Mouse (Mus musculus) thymus, adult 2 months (tissue): ENCODE measurements at regions not wholly inside any gene's neighbourhood (a gene's known extent, or its start where the extent isn't known, plus 50 kb on each side); places are given as distances from the start of the nearest gene placed in this dataset.
"Not testable (repeated sequence)": the region's sequence is repeated elsewhere in the genome, so short reads cannot be mapped to it uniquely, and the experiment has no call there.

Experiments
- DNase-seq: peaks from one replicate; pipeline ENCODE4 v3.0.0; 2021
- H3K27ac ChIP-seq: fragments of 200-500 bp; 2 replicates; pipeline ENCODE4 v1.5.1; 2012; ENCODE audit warnings: low read length, control low read depth; ENCODE audit not compliant: control insufficient read depth, insufficient read depth
- H3K27me3 ChIP-seq: fragments of 200-500 bp; 2 replicates; pipeline ENCODE4 v1.6.1; 2012; ENCODE audit warnings: mild to moderate bottlenecking, low read length, moderate library complexity, mixed read lengths; ENCODE audit not compliant: control insufficient read depth, insufficient read depth
- H3K36me3 ChIP-seq: fragments of 200-500 bp; 2 replicates; pipeline ENCODE4 v1.6.1; 2012; ENCODE audit warnings: mild to moderate bottlenecking, low read length, moderate library complexity; ENCODE audit not compliant: control insufficient read depth, insufficient read depth
- H3K4me1 ChIP-seq: fragments of 200-500 bp; replicated peaks from 2 replicates; pipeline ENCODE4 v1.6.1; 2012; ENCODE audit warnings: low read length; ENCODE audit not compliant: control insufficient read depth, insufficient read depth
- H3K4me3 ChIP-seq: fragments of 200-500 bp; 2 replicates; pipeline ENCODE4 v1.5.1; 2012; ENCODE audit warnings: mild to moderate bottlenecking, low read length, control low read depth, moderate library complexity; ENCODE audit not compliant: control insufficient read depth, insufficient read depth
- CTCF ChIP-seq: fragments of 200-500 bp; IDR thresholded peaks from 2 replicates; pipeline ENCODE4 v1.5.1; 2012; ENCODE audit warnings: mild to moderate bottlenecking, control low read depth, low read length, moderate library complexity, borderline replicate concordance; ENCODE audit not compliant: control insufficient read depth, poor library complexity, insufficient read depth; ENCODE audit errors: extremely low read depth
- POLR2A ChIP-seq: fragments of 200-500 bp; IDR thresholded peaks from 2 replicates; pipeline ENCODE4 v1.6.1; 2012; ENCODE audit warnings: mild to moderate bottlenecking, low read length, control low read depth, moderate library complexity; ENCODE audit not compliant: control insufficient read depth, poor library complexity, insufficient read depth; ENCODE audit errors: extremely low read depth
- WGBS: fragments of 180-500 bp; shearing (Covaris S2); methylation state at CpG from one replicate; pipeline ENCODE4 v1.1.7; 2018; 5-methylcytosine and 5-hydroxymethylcytosine counted together

DNA sequence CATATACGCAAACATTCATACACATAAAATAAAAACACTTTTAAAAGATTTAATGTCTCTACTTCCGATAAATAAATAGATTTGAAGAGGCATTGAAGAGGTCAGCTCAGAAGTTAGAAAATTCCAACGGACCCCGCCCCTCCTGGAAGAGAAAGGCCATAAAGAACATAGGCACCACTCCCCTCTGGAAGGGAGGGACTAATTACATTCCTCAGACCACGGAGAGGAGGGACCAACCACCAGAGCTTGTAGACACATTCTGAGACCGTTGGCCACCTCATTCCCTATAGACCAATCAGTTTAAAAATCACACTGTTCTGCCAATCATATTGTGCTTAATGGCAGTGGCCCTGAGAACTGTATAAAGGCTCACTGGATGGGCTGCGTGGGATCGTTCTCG is 71.0 kb upstream of the Tbl1xr1 start:
- DNase-seq = no peak
- Histone ChIP-seq H3K27ac (no peak overlapping the region), H3K36me3 (no peaks in the 10 kb centered on the region), H3K4me3 (no peak overlapping the region), H3K4me1 (0 out of 2 replicates have a peak, but pooled peaks cover 3% of the 10 kb centered on the region), H3K27me3 (no peaks in the 10 kb centered on the region)
- TF ChIP-seq CTCF (no peak), POLR2A (no peak)
- 95% methylated on average over 9 of the region's 9 CpGs for WGBS

- WGBS = 98% methylated on average over 1 of the region's 1 CpGs
- no peak overlapping the region for H3K27ac ChIP-seq
- no peak overlapping the region for H3K4me3 ChIP-seq
- TF ChIP-seq POLR2A = no peak
- TF ChIP-seq CTCF = no peak
- no peaks in the 10 kb centered on the region for H3K36me3 ChIP-seq
- no peak for DNase-seq
- H3K4me1 ChIP-seq = 0 out of 2 replicates have a peak, but pooled peaks cover 3% of the 10 kb centered on the region
- no peaks in the 10 kb centered on the region for H3K27me3 ChIP-seq
These were observed 70.3 kb upstream of the Tbl1xr1 start for GRCm38 (mm10) chr3:22006113-22006512.

GRCm38 (mm10) chr3:22006651-22007050 is 69.8 kb upstream of the Tbl1xr1 start:
- no peak for DNase-seq
- Histone ChIP-seq H3K4me3 (no peak overlapping the region), H3K27ac (no peak overlapping the region), H3K4me1 (0 out of 2 replicates have a peak, but pooled peaks cover 3% of the 10 kb centered on the region), H3K27me3 (no peaks in the 10 kb centered on the region), H3K36me3 (no peaks in the 10 kb centered on the region)
- 97% methylated on average over 2 of the region's 2 CpGs for WGBS
- no peak for TF ChIP-seq POLR2A
- no peak for TF ChIP-seq CTCF

- Histone ChIP-seq H3K4me3 (no peak overlapping the region), H3K36me3 (no peaks in the 10 kb centered on the region), H3K27ac (no peak overlapping the region), H3K4me1 (0 out of 2 replicates have a peak, but pooled peaks cover 3% of the 10 kb centered on the region), H3K27me3 (no peaks in the 10 kb centered on the region)
- 97% methylated on average over 5 of the region's 5 CpGs for WGBS
- no peak for TF ChIP-seq CTCF
- no peak for TF ChIP-seq POLR2A
- DNase-seq = no peak
These were observed 68.7 kb upstream of the Tbl1xr1 start for GRCm38 (mm10) chr3:22007736-22008135.

- Histone ChIP-seq H3K36me3 (no peaks in the 10 kb centered on the region), H3K27ac (no peak overlapping the region), H3K4me3 (no peak overlapping the region), H3K27me3 (no peaks in the 10 kb centered on the region), H3K4me1 (0 out of 2 replicates have a peak, but pooled peaks cover 3% of the 10 kb centered on the region)
- 61% methylated on average over 5 of the region's 5 CpGs for WGBS
- no peak for DNase-seq
- TF ChIP-seq CTCF (no peak), POLR2A (no peak)
These were observed 68.0 kb upstream of the Tbl1xr1 start for GRCm38 (mm10) chr3:22008432-22008831.

DNA sequence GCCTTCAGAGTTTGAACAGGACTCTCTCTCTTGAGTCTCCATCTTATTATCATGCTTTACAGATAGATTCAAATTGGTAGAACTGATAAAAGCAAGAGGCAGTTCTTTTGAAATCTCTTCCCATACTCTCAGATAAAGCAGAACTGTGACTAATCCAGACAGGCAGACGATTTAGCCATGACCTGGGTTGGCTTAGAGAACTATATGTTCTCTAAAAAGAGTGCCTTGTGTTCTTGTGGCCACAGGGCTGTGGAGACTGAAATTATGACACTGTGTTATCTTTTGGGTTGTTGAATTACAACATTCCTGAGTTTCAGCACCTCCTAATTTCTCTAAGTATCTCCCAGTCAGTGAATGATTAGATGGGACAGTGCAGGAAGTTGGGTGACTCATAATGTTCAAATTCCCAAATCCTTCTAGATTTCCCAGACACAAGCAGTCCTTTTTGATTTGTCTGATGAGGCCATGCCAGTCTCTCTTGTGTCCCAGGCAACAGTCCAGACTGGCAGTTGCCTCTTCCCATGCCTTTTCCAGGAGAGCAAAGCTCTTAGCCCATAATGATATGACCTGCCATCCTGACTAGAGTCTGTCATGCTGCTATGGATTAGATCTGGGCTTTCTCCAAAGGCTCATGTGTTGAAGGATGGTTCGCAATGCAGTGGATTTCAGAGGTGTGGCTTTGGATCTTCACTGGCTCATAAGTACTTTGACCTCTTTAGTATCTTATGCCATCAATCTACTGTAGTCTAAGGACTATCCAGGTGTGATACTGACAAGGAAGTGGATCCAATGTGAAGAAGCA is 66.4 kb upstream of the Tbl1xr1 start:
- Histone ChIP-seq H3K27ac (no peak overlapping the region), H3K36me3 (no peaks in the 10 kb centered on the region), H3K4me3 (no peak overlapping the region), H3K4me1 (0 out of 2 replicates have a peak, but pooled peaks cover 3% of the 10 kb centered on the region), H3K27me3 (no peaks in the 10 kb centered on the region)
- DNase-seq = no peak
- 90% methylated on average over 2 of the region's 2 CpGs for WGBS
- TF ChIP-seq POLR2A = no peak
- TF ChIP-seq CTCF = no peak

- H3K4me1 ChIP-seq, H3K36me3 ChIP-seq, H3K27ac ChIP-seq, H3K27me3 ChIP-seq, H3K4me3 ChIP-seq, DNase-seq: not testable (repeated sequence)
These were observed 65.8 kb upstream of the Tbl1xr1 start for GRCm38 (mm10) chr3:22010700-22010991.
